Mouse (Mus musculus) embryonic facial prominence, embryonic 14.5 days (tissue): Measurements from ENCODE around the gene Rgmb. TPM values are rescaled to one million over a fixed set of nuclear protein-coding genes. Genes with fewer than 3 reads are reported as not detected.

Source experiments
- ATAC-seq: fragments of 200-750 bp; cut with Nextera tagmentation; 2 replicates; pipeline ENCODE4 v1.8.0; 2017; ENCODE audit warnings: low read depth, moderate number of reproducible peaks, moderate TSS enrichment
- DNase-seq: peaks from one replicate; pipeline ENCODE4 v3.0.0-alpha.2; 2015; ENCODE audit warnings: low spot score
- H3K27ac ChIP-seq: fragments of 300-500 bp; sonication (generic); replicated peaks from 2 replicates; pipeline ENCODE4 v1.5.1; 2014; ENCODE audit warnings: low read depth, mild to moderate bottlenecking, low read length, moderate library complexity
- H3K27me3 ChIP-seq: fragments of 300-500 bp; sonication (generic); replicated peaks from 2 replicates; pipeline ENCODE4 v1.6.1; 2014; ENCODE audit warnings: low read length; ENCODE audit not compliant: control insufficient read depth, insufficient read depth
- H3K36me3 ChIP-seq: fragments of 300-500 bp; sonication (generic); 2 replicates; pipeline ENCODE4 v1.6.1; 2014; ENCODE audit warnings: low read length, mixed read lengths; ENCODE audit not compliant: control insufficient read depth, insufficient read depth
- H3K4me1 ChIP-seq: fragments of 300-500 bp; sonication (generic); 2 replicates; pipeline ENCODE4 v1.6.1; 2014; ENCODE audit warnings: antibody characterized with exemption, low read length; ENCODE audit not compliant: control insufficient read depth, insufficient read depth
- H3K4me2 ChIP-seq: fragments of 300-500 bp; sonication (generic); 2 replicates; pipeline ENCODE4 v1.6.1; 2014; ENCODE audit warnings: low read depth, mild to moderate bottlenecking, low read length, moderate library complexity, mixed read lengths
- H3K4me3 ChIP-seq: fragments of 300-500 bp; sonication (generic); 2 replicates; pipeline ENCODE4 v1.5.1; 2014; ENCODE audit warnings: low read depth, mild to moderate bottlenecking, low read length
- H3K9ac ChIP-seq: fragments of 300-500 bp; sonication (generic); 2 replicates; pipeline ENCODE4 v1.6.1; 2014; ENCODE audit warnings: low read depth, mild to moderate bottlenecking, low read length, moderate library complexity, mixed read lengths
- H3K9me3 ChIP-seq: fragments of 300-500 bp; sonication (generic); 2 replicates; pipeline ENCODE4 v1.6.1; 2016; ENCODE audit warnings: low read length; ENCODE audit not compliant: control insufficient read depth
- WGBS: fragments of 180-500 bp; shearing (Covaris S2); extraction: QIAGEN DNeasy Blood & Tissue Kit; methylation state at CpG from one replicate; pipeline ENCODE4 v1.1.7; 2014; 5-methylcytosine and 5-hydroxymethylcytosine counted together
- polyA plus RNA-seq: library from polyadenylated mRNA; unstranded; fragments of >200 nt; fragmentation: Nextera tagmentation; extraction: Ambion mirVana; gene quantifications from 2 replicates; pipeline ENCODE4 v1.2.1, GENCODE M21; 2014

Gene Rgmb
- polyA plus RNA-seq, 1 experiment from 2014 or later = 45.2 TPM

DNA sequence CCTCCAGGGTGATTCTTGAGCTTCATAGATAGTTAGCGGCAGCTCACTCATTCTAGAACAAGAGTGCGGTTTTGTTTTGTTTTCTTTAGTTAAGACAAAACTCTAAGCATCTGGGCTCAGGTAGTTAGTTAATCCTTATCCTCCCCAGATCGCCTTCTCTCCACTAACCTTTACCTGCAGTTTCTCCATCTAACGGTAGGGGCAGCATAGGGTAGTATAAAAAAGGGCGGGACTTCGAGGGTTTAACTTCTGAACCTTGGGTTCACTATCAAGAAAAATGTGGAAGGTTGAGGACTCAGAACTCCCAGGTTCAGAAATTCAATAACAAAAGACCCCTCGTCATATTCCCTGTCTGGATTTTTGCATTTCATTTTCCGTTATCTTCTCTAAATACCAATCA is 971 bp upstream of the Rgmb start:
- WGBS = 17% methylated on average over 8 of the region's 8 CpGs
- Histone ChIP-seq H3K36me3 (no peaks in the 10 kb centered on the region), H3K4me3 (no peak overlapping the region), H3K9ac (no peak overlapping the region), H3K4me2 (no peak overlapping the region), H3K9me3 (no peaks in the 10 kb centered on the region), H3K27me3 (peaks cover 13% of the 10 kb centered on the region; the same call in 1 of the 2 replicates), H3K27ac (no peak overlapping the region), H3K4me1 (peaks cover 7% of the 10 kb centered on the region; the same call in 1 of the 2 replicates)
- ATAC-seq (no peak), DNase-seq (no peak)

DNA sequence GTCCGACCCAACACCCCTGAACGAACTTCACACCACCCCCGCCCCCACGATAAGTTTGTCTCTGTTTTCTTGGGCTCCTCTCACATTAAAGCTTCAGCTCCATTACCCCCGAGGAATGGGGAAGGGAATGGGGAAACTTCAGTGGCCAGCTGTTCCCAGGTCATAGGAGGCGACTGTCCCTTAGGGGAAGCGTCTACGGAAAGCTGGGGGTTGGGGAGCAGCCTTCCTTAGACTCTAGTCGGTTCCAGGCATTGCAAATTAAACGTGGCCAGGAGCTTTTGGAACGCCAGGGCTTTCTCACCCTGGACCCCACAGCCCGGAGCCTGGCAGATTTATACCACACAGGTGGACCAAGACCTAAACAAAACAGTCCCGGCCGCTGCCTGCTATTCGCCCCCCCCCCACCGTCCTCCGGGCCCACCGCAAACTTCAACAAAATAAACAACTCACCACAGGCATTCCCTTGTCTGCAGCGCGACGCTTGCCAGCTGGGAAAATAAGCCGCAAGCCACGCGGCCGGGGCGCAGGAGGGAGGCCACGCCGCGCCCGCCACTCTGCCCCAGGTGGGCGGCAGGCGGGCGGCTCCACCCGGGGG is 571 bp downstream of the Rgmb start:
- no peaks in the 10 kb centered on the region for H3K9me3 ChIP-seq
- H3K4me3 ChIP-seq = peak overlapping the region; percentile 58
- H3K27me3 ChIP-seq = peaks cover 13% of the 10 kb centered on the region; the same call in 1 of the 2 replicates
- under 1% methylated on average over 20 of the region's 34 CpGs for WGBS
- peak overlapping the region; percentile 90 for H3K4me2 ChIP-seq
- no peaks in the 10 kb centered on the region for H3K36me3 ChIP-seq
- peaks cover 7% of the 10 kb centered on the region; the same call in 1 of the 2 replicates for H3K4me1 ChIP-seq
- ATAC-seq (peak; percentile 5; the same call in 1 of the 2 replicates), DNase-seq (peak; percentile 57)
- H3K27ac ChIP-seq = peak overlapping the region; percentile 81
- peak overlapping the region; percentile 74 for H3K9ac ChIP-seq

DNA sequence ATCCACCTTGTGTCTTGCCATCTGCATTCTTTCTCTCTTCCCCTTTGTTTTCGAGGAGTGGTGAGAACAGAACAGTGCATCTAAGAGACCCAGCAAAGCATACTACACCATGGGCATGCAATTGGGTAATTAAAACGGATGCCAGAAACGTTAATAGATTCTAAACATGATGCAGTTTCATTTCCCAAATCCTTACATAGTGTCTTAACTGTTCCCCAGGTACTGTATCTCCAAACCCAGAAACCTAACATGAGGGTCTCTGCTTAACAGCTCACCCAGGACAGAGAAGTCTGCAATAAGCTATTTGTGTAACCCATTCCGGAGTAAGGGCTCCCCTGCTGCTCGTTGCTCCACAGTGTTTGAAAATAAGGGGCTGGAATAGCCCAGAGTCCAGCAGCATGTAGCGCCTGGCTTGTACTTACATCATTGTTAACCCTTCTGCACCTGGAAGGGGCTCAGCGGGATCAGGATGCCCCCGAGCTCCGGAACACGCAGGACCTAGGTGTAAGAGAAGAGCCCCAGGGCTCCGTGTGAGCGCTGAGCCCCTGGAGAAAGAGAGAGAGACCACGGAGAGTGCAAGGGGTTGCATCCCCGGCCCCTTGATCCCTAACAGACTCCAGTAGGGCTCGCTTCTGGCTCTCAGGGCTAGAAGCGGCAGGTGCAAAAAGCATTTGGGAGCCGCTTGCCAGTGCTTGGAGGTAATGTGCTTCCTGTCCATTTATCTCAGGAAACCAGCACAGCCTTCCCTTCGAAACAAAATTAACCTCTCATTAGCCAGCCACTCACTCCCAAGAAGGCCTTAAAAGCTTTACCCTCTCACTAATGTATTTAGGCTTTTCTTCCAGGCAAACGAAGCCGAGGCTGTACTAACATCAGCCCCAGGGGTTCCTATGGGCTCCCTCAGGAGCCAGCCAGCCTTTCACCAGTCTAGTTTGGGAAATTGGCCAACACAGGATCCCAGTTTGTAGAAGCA is 1.4 kb downstream of the Rgmb start:
- Histone ChIP-seq H3K4me3 (peak overlapping the region; percentile 58), H3K9ac (peak overlapping the region; percentile 74), H3K27me3 (peaks cover 13% of the 10 kb centered on the region; the same call in 1 of the 2 replicates), H3K4me2 (peak overlapping the region; percentile 90), H3K27ac (peak overlapping the region; percentile 81), H3K4me1 (peaks cover 11% of the 10 kb centered on the region), H3K9me3 (no peaks in the 10 kb centered on the region), H3K36me3 (no peaks in the 10 kb centered on the region)
- WGBS = 1% methylated on average over 20 of the region's 20 CpGs
- DNase-seq (peak; percentile 66), ATAC-seq (no peak)

DNA sequence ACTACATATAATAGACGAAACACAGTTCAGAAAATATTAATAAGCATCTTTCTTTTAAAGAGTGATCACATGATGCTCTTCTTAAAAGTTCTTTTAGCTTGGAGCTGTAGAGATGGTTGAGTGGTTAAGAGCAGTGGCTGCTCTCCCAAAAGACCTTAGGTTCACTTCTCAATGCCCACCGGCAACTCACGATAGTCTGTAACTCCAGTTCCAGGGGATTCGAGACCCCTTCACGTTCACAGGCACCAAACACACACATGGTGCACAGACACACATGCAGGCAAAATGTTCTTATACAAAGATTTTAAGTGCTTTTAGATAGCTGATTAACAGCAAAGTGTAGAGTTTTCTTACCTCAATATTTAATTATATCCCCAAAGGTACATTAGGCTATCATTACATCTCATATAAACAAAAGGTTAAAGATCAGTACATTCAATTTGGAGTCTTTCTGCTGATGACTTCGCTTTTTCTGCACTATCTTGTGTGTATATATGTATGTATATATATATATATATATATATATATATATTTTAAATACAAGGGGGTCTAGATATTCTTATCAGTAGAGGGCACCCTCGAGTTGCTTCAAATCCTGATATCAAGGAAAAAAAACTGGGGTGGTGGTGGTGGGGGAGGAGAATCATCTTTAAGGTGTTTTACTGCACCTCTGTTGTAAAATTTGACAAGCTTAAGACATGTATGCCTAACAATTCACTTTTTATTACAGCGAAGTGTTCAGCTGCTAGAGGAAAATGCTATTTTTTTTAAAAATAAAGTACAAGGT is 2.5 kb downstream of the Rgmb start:
- Histone ChIP-seq H3K9me3 (no peaks in the 10 kb centered on the region), H3K4me2 (peak overlapping the region; percentile 90), H3K9ac (0 out of 2 replicates have a peak overlapping the region, but pooled peaks have one; percentile 74), H3K27ac (peak overlapping the region; percentile 81; the same call in 1 of the 2 replicates), H3K36me3 (no peaks in the 10 kb centered on the region), H3K4me3 (peak overlapping the region; percentile 58), H3K4me1 (peaks cover 21% of the 10 kb centered on the region), H3K27me3 (peaks cover 13% of the 10 kb centered on the region; the same call in 1 of the 2 replicates)
- DNase-seq (peak; percentile 67), ATAC-seq (no peak)
- 49% methylated on average over 8 of the region's 8 CpGs for WGBS

DNA sequence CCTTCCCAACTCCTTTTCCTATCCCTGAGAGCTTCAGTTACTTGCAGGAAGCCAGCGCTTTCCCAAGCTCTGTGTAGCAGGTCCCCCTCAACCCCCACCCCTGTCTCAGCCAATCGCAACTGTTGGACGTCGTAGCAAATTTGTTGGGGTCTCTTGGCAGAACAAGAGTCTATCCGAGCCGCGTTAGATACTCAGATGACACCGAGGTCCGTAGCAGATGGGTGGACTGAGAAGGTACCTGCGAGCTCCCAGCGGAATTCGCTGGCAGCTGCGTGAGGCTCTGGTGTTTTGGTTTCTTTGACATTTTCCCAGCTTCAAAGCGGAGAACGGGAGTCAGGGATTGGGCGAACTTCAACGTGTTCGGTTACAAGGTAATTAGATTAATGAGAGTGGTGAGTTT is 3.9 kb downstream of the Rgmb start:
- peaks cover 24% of the 10 kb centered on the region for H3K4me1 ChIP-seq
- peaks cover 13% of the 10 kb centered on the region; the same call in 1 of the 2 replicates for H3K27me3 ChIP-seq
- no peaks in the 10 kb centered on the region for H3K9me3 ChIP-seq
- ATAC-seq (peak; percentile 14; the same call in 1 of the 2 replicates), DNase-seq (peak; percentile 63)
- peak overlapping the region; percentile 90 for H3K4me3 ChIP-seq
- H3K4me2 ChIP-seq = peak overlapping the region; percentile 68
- H3K36me3 ChIP-seq = no peaks in the 10 kb centered on the region
- H3K27ac ChIP-seq = peak overlapping the region; percentile 94
- WGBS = under 1% methylated on average over 18 of the region's 18 CpGs
- peak overlapping the region; percentile 54 for H3K9ac ChIP-seq

DNA sequence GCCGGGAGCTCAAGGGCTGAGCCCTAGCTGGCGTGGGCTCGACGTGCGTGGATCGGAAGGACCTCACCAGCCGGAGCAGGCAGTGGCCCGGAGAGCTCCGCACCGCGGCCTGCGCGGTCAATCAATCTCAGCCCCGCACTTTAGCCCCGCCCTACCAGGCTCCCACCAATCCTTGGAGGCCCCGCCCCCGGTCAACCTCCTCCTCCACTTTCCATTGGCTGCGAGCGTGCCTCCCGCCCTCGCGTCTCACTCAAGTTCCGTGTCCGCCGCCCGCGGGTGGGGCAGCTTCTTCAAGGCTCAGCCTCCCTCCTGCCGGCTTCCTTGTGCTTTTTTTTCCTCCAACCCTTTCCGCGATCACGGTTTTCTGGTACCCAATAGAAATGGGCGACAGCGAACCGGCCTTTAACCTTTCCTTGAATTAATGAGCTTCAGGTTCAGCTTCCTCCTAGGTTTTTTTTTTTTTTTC is 4.4 kb downstream of the Rgmb start:
- peak; percentile 93 for ATAC-seq
- Histone ChIP-seq H3K4me3 (peak overlapping the region; percentile 90), H3K9me3 (no peaks in the 10 kb centered on the region), H3K27ac (peak overlapping the region; percentile 94), H3K36me3 (no peaks in the 10 kb centered on the region), H3K27me3 (peaks cover 13% of the 10 kb centered on the region; the same call in 1 of the 2 replicates), H3K4me2 (peak overlapping the region; percentile 68), H3K9ac (peak overlapping the region; percentile 97), H3K4me1 (peaks cover 24% of the 10 kb centered on the region)
- under 1% methylated on average over 19 of the region's 34 CpGs for WGBS
- peak; percentile 100 for DNase-seq

DNA sequence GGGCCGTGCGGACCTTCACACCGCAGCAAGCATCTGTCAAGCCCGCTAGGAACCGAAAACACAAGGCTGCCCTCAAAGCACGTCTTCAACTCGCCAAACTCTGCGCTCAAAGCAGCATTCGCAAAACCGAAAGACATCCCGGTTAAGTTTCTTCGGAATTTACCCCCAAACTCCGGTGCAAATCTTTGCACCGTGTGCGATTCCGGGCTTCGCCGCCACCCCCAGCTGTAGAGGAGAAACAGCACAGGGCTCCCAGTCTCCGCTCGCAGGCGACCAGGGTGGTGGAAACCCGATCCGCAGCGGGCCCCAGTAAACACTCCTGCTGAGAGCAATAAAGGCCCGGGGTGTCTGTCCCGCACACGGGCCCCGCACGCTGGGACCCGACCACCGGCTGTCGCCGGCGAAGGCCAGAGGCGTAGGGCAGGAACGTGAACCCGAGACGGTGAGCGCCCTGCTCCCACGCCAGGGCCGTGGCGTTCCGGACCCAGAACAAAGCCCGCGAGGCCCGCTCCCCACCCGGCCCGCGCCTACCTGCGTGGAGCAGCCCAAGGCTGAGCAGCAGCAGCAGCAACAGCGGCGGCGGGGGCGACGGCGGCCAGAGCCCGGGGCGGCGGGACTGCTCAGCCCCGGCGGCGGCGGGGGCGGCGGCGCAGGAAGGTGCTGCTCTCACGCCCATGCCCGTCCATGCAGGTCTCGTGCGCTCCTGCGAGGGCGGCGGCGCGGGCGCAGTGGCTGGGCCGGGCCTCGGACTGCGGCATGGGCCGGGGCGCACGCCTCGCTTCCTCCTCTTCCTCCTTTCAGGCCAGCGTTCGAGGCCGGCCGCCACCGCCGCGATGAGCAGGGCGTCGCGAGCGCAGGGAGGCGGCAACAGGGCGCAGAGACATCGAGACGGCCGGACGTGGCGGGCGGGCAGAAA is 5.1 kb downstream of the Rgmb start:
- DNase-seq (peak; percentile 63), ATAC-seq (peak; percentile 34)
- Histone ChIP-seq H3K9me3 (no peaks in the 10 kb centered on the region), H3K27me3 (peaks cover 13% of the 10 kb centered on the region; the same call in 1 of the 2 replicates), H3K4me2 (peak overlapping the region; percentile 68), H3K4me1 (peaks cover 27% of the 10 kb centered on the region), H3K9ac (peak overlapping the region; percentile 97), H3K4me3 (peak overlapping the region; percentile 90), H3K36me3 (0 out of 2 replicates have a peak, but pooled peaks cover 1% of the 10 kb centered on the region), H3K27ac (peak overlapping the region; percentile 94)
- under 1% methylated on average over 58 of the region's 102 CpGs for WGBS
